Mouse (Mus musculus): Measurements from ENCODE around the gene Gal3st1.

The Gal3st1 gene

GRCm38 (mm10) chr11:4031126-4031941 is 47.9 kb downstream of the Gal3st1 start, which contains the start of gene Sec14l4:
Gene Sec14l4 (plus strand): TSS chr11:4031462.
- in situ Hi-C loops (cut with MboI; ENCODE audit: low sequenced_read_pairs): no loop called here

GRCm38 (mm10) chr11:4031961-4032360 is 48.5 kb downstream of the Gal3st1 start:
- in situ Hi-C loops (cut with MboI; ENCODE audit: low sequenced_read_pairs): no loop called here

- in situ Hi-C loops (cut with MboI; ENCODE audit: low sequenced_read_pairs): no loop called here
These were observed 50.0 kb downstream of the Gal3st1 start for GRCm38 (mm10) chr11:4033471-4033870.

- in situ Hi-C loops (cut with MboI; ENCODE audit: low sequenced_read_pairs): no loop called here
These were observed 50.7 kb downstream of the Gal3st1 start for GRCm38 (mm10) chr11:4034169-4034568.

GRCm38 (mm10) chr11:4035116-4035892 is 51.9 kb downstream of the Gal3st1 start:
- in situ Hi-C loops (cut with MboI; ENCODE audit: low sequenced_read_pairs): no loop called here

GRCm38 (mm10) chr11:4035916-4036315 is 52.5 kb downstream of the Gal3st1 start:
- in situ Hi-C loops (cut with MboI; ENCODE audit: low sequenced_read_pairs): no loop called here

- in situ Hi-C loops (cut with MboI; ENCODE audit: low sequenced_read_pairs): no loop called here
These were observed 53.1 kb downstream of the Gal3st1 start for GRCm38 (mm10) chr11:4036365-4037084.

- in situ Hi-C loops (cut with MboI; ENCODE audit: low sequenced_read_pairs): no loop called here
These were observed 56.5 kb downstream of the Gal3st1 start for GRCm38 (mm10) chr11:4039951-4040350.

GRCm38 (mm10) chr11:4041123-4041625 is 57.7 kb downstream of the Gal3st1 start:
- in situ Hi-C loops (cut with MboI; ENCODE audit: low sequenced_read_pairs): no loop called here

GRCm38 (mm10) chr11:4043081-4043480 is 59.6 kb downstream of the Gal3st1 start:
- in situ Hi-C loops (cut with MboI; ENCODE audit: low sequenced_read_pairs): no loop called here

GRCm38 (mm10) chr11:4046526-4046925 is 63.1 kb downstream of the Gal3st1 start:
- in situ Hi-C loops (cut with MboI; ENCODE audit: low sequenced_read_pairs): no loop called here

GRCm38 (mm10) chr11:4047766-4048165 is 64.3 kb downstream of the Gal3st1 start:
- in situ Hi-C loops (cut with MboI; ENCODE audit: low sequenced_read_pairs): no loop called here

GRCm38 (mm10) chr11:4048438-4048837 is 65.0 kb downstream of the Gal3st1 start:
- in situ Hi-C loops (cut with MboI; ENCODE audit: low sequenced_read_pairs): no loop called here
